Mouse (Mus musculus) gastrocnemius, adult 2 months (tissue): ENCODE measurements around the gene Zfp683. TPM values are rescaled to one million over a fixed set of nuclear protein-coding genes. Genes with fewer than 3 reads are reported as not detected.

Source experiments
- DNase-seq: peaks from one replicate; pipeline ENCODE4 v3.0.0; 2022
- H3K27ac ChIP-seq: fragments of 200-600 bp; 2 replicates; pipeline ENCODE4 v1.8.1; 2022; ENCODE audit warnings: mild to moderate bottlenecking
- H3K4me3 ChIP-seq: fragments of 200-600 bp; 2 replicates; pipeline ENCODE4 v1.8.1; 2022; ENCODE audit warnings: mild to moderate bottlenecking, moderate library complexity
- CTCF ChIP-seq: fragments of 200-600 bp; IDR thresholded peaks from 2 replicates; pipeline ENCODE4 v1.8.1; 2022; ENCODE audit warnings: antibody characterized with exemption, mild to moderate bottlenecking, moderate library complexity
- intact Hi-C: fragments of 180-260 bp; cut with DNase I; formaldehyde crosslinking; loops from one replicate; pipeline ENCODE4 v1.15.1; 2025
- total RNA-seq, 2 experiments: library from RNA; stranded (reverse); gene quantifications; 2 replicates each; pipeline ENCODE4 v1.2.3; 2021

Gene Zfp683
- total RNA-seq, 2 experiments from 2014 or later = not detected

DNA sequence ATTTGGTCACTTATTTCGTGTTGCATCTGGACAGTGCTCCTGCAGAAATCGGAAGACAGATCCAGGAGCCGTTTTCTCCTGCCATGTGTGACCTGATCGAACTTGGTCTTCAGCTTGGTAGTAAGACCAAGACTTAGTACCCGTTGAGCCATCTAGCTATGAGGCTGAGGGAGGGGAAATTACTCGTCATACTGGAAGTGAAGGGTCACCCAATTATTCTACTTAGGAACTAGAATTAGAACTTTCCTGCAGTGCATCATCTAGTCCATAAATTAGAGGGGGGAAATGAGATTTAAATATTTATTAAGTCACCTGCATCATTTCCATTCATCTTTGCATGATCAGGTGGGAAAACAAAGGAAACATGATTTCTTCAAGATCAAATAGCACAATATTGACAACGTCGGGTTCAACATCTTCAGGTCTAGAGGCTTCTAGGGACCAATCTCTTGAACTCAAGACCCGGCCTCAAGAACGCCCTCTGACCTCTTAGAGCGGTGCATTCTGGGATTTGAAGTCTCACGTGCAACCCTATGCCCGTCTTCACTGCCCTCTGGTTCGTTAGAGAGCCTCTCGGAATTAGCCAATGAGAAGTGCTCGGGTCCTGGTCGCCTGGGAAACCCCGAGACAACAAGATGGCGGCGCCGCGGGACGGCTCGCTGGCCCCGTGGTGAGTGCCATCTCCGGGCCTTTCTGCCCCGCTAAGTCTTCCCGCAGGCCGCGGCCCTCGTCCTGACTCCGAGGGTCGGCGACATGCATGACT, 48.5 kb downstream of the Zfp683 start, which contains the start of gene Ubxn11:
Ubxn11 (plus strand) TSS at position 592 of the 763 bp plus-strand sequence.
- no peak for TF ChIP-seq CTCF
- Histone ChIP-seq H3K27ac (peak within 1 kb of the TSS; percentile 55; the same call in 1 of the 2 replicates), H3K4me3 (peak within 1 kb of the TSS; percentile 93)
- DNase-seq = peak; percentile 88
- intact Hi-C loops = no loop called here

- DNase-seq = no peak
- intact Hi-C loops = no loop called here
- TF ChIP-seq CTCF = no peak
- peak overlapping the region; percentile 55; the same call in 1 of the 2 replicates for H3K27ac ChIP-seq
- H3K4me3 ChIP-seq = peak overlapping the region; percentile 93
Measured at GRCm38 (mm10) chr4:134102742-134103119, 49.1 kb downstream of the Zfp683 start.

- TF ChIP-seq CTCF = no peak
- intact Hi-C loops = no loop called here
- Histone ChIP-seq H3K27ac (no peak overlapping the region), H3K4me3 (no peak overlapping the region)
- DNase-seq = no peak
Measured at GRCm38 (mm10) chr4:134106105-134106504, 52.5 kb downstream of the Zfp683 start.

- Histone ChIP-seq H3K4me3 (no peak overlapping the region), H3K27ac (no peak overlapping the region)
- intact Hi-C loops = no loop called here
- DNase-seq = no peak
- no peak for TF ChIP-seq CTCF
Measured at GRCm38 (mm10) chr4:134107730-134108129, 54.1 kb downstream of the Zfp683 start.

DNA sequence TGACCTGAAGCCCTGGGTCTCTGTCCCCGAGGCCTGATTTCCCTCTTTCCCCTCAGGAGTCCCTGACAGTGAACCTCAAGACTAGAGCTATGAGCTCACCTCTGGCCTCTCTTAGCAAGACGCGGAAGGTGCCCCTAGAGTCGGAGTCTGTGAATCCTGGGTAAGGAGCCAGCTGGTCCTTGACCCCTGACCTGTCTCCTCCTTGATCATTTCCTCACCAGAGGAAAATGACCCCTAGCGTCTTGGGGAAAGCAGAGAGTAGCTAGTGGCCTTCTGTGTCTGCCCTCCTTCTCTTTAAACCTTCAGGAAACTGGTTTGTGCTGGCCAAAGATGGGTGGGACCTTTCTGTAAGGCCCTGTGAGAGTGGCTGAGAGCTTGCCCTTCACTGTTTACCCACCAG, 54.6 kb downstream of the Zfp683 start:
- no peak for TF ChIP-seq CTCF
- no peak overlapping the region for H3K4me3 ChIP-seq
- DNase-seq = no peak
- no peak overlapping the region for H3K27ac ChIP-seq
- intact Hi-C loops = no loop called here

Other genes with a start within 250 kb of the Zfp683 start
- gene Rps6ka1, start 166.0 kb upstream of the Zfp683 start, total RNA-seq = 1 to 10 TPM; 3.5 to 4.8 TPM
- 10 to 100 TPM; 28.0 to 53.8 TPM for gene Hmgn2, start 85.2 kb upstream of the Zfp683 start, total RNA-seq
- 10 to 100 TPM; 10.8 to 11.6 TPM for gene Dhdds, start 52.9 kb upstream of the Zfp683 start, total RNA-seq
- under 1 TPM; 0.08 to 0.28 TPM for gene Lin28a, start 35.0 kb upstream of the Zfp683 start, total RNA-seq
- gene Crybg2, start 7.0 kb downstream of the Zfp683 start, total RNA-seq = not detected
- under 1 TPM in 1 of 2 experiments, not detected in 1; 0.71 TPM for gene Cd52, start 41.2 kb downstream of the Zfp683 start, total RNA-seq
- gene Ubxn11, start 48.7 kb downstream of the Zfp683 start, total RNA-seq = 1 to 10 TPM in 1 of 2 experiments, under 1 TPM in 1; 0.71 to 1.9 TPM
- 10 to 100 TPM; 12.2 to 27.1 TPM for gene Sh3bgrl3, start 75.0 kb downstream of the Zfp683 start, total RNA-seq
- 10 to 100 TPM; 60.1 to 73.8 TPM for gene Cep85, start 133.3 kb downstream of the Zfp683 start, total RNA-seq
- gene Gm7534, start 149.2 kb downstream of the Zfp683 start, total RNA-seq = not detected
- 1 to 10 TPM; 1.6 to 2.1 TPM for gene Catsper4, start 173.5 kb downstream of the Zfp683 start, total RNA-seq
- 10 to 100 TPM; 26.3 to 53.5 TPM for gene Cnksr1, start 184.6 kb downstream of the Zfp683 start, total RNA-seq
- under 1 TPM in 1 of 2 experiments, not detected in 1; 0.26 TPM for gene E130218I03Rik, start 189.8 kb downstream of the Zfp683 start, total RNA-seq
- gene Zfp593, start 191.8 kb downstream of the Zfp683 start, total RNA-seq = 1 to 10 TPM; 4.8 to 6.4 TPM
- not detected for gene Gm30191, start 193.1 kb downstream of the Zfp683 start, total RNA-seq
- 1 to 10 TPM; 1.7 to 3.1 TPM for gene Grrp1, start 200.3 kb downstream of the Zfp683 start, total RNA-seq
- gene Pdik1l, start 234.1 kb downstream of the Zfp683 start, total RNA-seq = 1 to 10 TPM; 3.2 TPM